Mouse (Mus musculus) MEL (cell line): ENCODE results near the gene Slc10a6. TPM values are rescaled to one million over a fixed set of nuclear protein-coding genes. Genes with fewer than 3 reads are reported as not detected.

ENCODE experiments used
- DNase-seq: peaks from one replicate; pipeline ENCODE4 v3.0.0; 2011; ENCODE audit warnings: low read depth, low spot score
- H3K27ac ChIP-seq: 2 replicates; pipeline ENCODE4 v1.5.1; 2012; ENCODE audit warnings: low read depth, mild to moderate bottlenecking, control low read depth, low read length, moderate library complexity; ENCODE audit not compliant: control insufficient read depth
- H3K27me3 ChIP-seq, 2 experiments: fragments of 150-350 bp in 1 of 2; sonication (generic) in 1 of 2; 2 replicates each; pipeline ENCODE4 v1.6.1; 2012; ENCODE audit warnings: low read length in 2 of 2, mild to moderate bottlenecking in 2 of 2, improper control_type of control experiment in 1 of 2, moderate library complexity in 1 of 2; ENCODE audit not compliant: insufficient read depth in 2 of 2, control insufficient read depth in 1 of 2
- H3K36me3 ChIP-seq, 2 experiments: 2 replicates each; pipeline ENCODE4 v1.6.1; 2012 to 2014; ENCODE audit warnings: low read length in 2 of 2, improper control_type of control experiment in 1 of 2, inconsistent platforms in 1 of 2, mild to moderate bottlenecking in 1 of 2; ENCODE audit not compliant: insufficient read depth in 2 of 2, control insufficient read depth in 1 of 2
- H3K4me1 ChIP-seq, 2 experiments: fragments of 150-350 bp in 1 of 2; sonication (generic) in 1 of 2; 2 replicates each; pipeline ENCODE4 v1.6.1; 2012; ENCODE audit warnings: low read length in 2 of 2, improper control_type of control experiment in 1 of 2, mild to moderate bottlenecking in 1 of 2; ENCODE audit not compliant: insufficient read depth in 2 of 2, control insufficient read depth in 1 of 2
- H3K4me3 ChIP-seq, 2 experiments: fragments of 150-350 bp in 1 of 2; sonication (generic) in 1 of 2; 2 replicates each; pipeline ENCODE4 v1.5.1; 2012; ENCODE audit warnings: low read depth in 2 of 2, low read length in 2 of 2, mild to moderate bottlenecking in 2 of 2, moderate library complexity in 2 of 2, control low read depth in 1 of 2, improper control_type of control experiment in 1 of 2; ENCODE audit not compliant: control insufficient read depth in 1 of 2, insufficient read depth in 1 of 2
- H3K79me2 ChIP-seq: 2 replicates; pipeline ENCODE4 v1.6.1; 2012; ENCODE audit warnings: mild to moderate bottlenecking, low read length, moderate library complexity; ENCODE audit not compliant: control insufficient read depth, poor library complexity, insufficient read depth
- H3K9ac ChIP-seq: 2 replicates; pipeline ENCODE4 v1.6.1; 2012; ENCODE audit warnings: low read depth, mild to moderate bottlenecking, control low read depth, low read length, moderate library complexity; ENCODE audit not compliant: control insufficient read depth, poor library complexity, severe bottlenecking
- H3K9me3 ChIP-seq: fragments of 150-350 bp; sonication (generic); replicated peaks from 2 replicates; pipeline ENCODE4 v1.6.1; 2012; ENCODE audit warnings: mild to moderate bottlenecking, low read length, improper control_type of control experiment, moderate library complexity; ENCODE audit not compliant: insufficient read depth
- BHLHE40 ChIP-seq: IDR thresholded peaks from 2 replicates; pipeline ENCODE4 v1.6.1; 2012; ENCODE audit warnings: low read depth, mild to moderate bottlenecking, inconsistent platforms, low read length, improper control_type of control experiment, borderline replicate concordance
- CTCF ChIP-seq, 3 experiments: IDR thresholded peaks in 2 of 3; conservative IDR thresholded peaks in 1 of 3; 2 replicates each; pipeline ENCODE4 v1.5.1; 2011 to 2012; ENCODE audit warnings: low read length in 3 of 3, low read depth in 2 of 3, mild to moderate bottlenecking in 2 of 3, improper control_type of control experiment in 1 of 3, inconsistent platforms in 1 of 3, mixed read lengths in 1 of 3, moderate library complexity in 1 of 3; ENCODE audit not compliant: control insufficient read depth in 1 of 3, insufficient read depth in 1 of 3, poor library complexity in 1 of 3, severe bottlenecking in 1 of 3
- E2F4 ChIP-seq: IDR thresholded peaks from 2 replicates; pipeline ENCODE4 v1.6.1; 2011; ENCODE audit warnings: low read depth, low read length, improper control_type of control experiment, borderline replicate concordance
- ELF1 ChIP-seq: IDR thresholded peaks from 2 replicates; pipeline ENCODE4 v1.6.1; 2014; ENCODE audit warnings: low read depth, mild to moderate bottlenecking, inconsistent platforms, low read length, improper control_type of control experiment, moderate library complexity
- EP300 ChIP-seq, 2 experiments: IDR thresholded peaks; 2 replicates each; pipeline ENCODE4 v1.6.1; 2011; ENCODE audit warnings: improper control_type of control experiment in 2 of 2, low read length in 2 of 2, low read depth in 1 of 2, mild to moderate bottlenecking in 1 of 2
- ETS1 ChIP-seq: IDR thresholded peaks from 2 replicates; pipeline ENCODE4 v1.6.1; 2012; ENCODE audit warnings: low read depth, mild to moderate bottlenecking, inconsistent platforms, low read length, improper control_type of control experiment, moderate library complexity
- GABPA ChIP-seq: IDR thresholded peaks from 2 replicates; pipeline ENCODE4 v1.6.1; 2012; ENCODE audit warnings: low read depth, mild to moderate bottlenecking, inconsistent platforms, low read length, improper control_type of control experiment, moderate library complexity
- GATA1 ChIP-seq: IDR thresholded peaks from 2 replicates; pipeline ENCODE4 v1.6.1; 2011; ENCODE audit warnings: low read depth, low read length, improper control_type of control experiment
- MAZ ChIP-seq: IDR thresholded peaks from 2 replicates; pipeline ENCODE4 v1.6.1; 2012; ENCODE audit warnings: low read depth, mild to moderate bottlenecking, inconsistent platforms, low read length, improper control_type of control experiment
- POLR2A ChIP-seq, 2 experiments: IDR thresholded peaks; 2 replicates each; pipeline ENCODE4 v1.6.1; 2011 to 2012; ENCODE audit warnings: low read length in 2 of 2, mild to moderate bottlenecking in 2 of 2, control low read depth in 1 of 2, improper control_type of control experiment in 1 of 2, low read depth in 1 of 2, moderate library complexity in 1 of 2; ENCODE audit not compliant: control insufficient read depth in 1 of 2, insufficient read depth in 1 of 2, poor library complexity in 1 of 2
- RAD21 ChIP-seq: IDR thresholded peaks from 2 replicates; pipeline ENCODE4 v1.6.1; 2011; ENCODE audit warnings: mild to moderate bottlenecking, low read depth, low read length, improper control_type of control experiment
- RCOR1 ChIP-seq: IDR thresholded peaks from 2 replicates; pipeline ENCODE4 v1.6.1; 2012; ENCODE audit warnings: low read depth, mild to moderate bottlenecking, inconsistent platforms, low read length, improper control_type of control experiment
- TAL1 ChIP-seq: IDR thresholded peaks from 2 replicates; pipeline ENCODE4 v1.6.1; 2012; ENCODE audit warnings: mild to moderate bottlenecking, inconsistent platforms, low read length, moderate library complexity, mixed read lengths
- UBTF ChIP-seq: IDR thresholded peaks from 2 replicates; pipeline ENCODE4 v1.6.1; 2012; ENCODE audit warnings: low read depth, mild to moderate bottlenecking, inconsistent platforms, low read length, improper control_type of control experiment, moderate library complexity, borderline replicate concordance; ENCODE audit not compliant: insufficient read depth
- USF2 ChIP-seq, 2 experiments: IDR thresholded peaks; 2 replicates each; pipeline ENCODE4 v1.6.1; 2011 to 2012; ENCODE audit warnings: improper control_type of control experiment in 2 of 2, low read length in 2 of 2, borderline replicate concordance in 1 of 2, inconsistent platforms in 1 of 2, low read depth in 1 of 2, mild to moderate bottlenecking in 1 of 2; ENCODE audit not compliant: insufficient read depth in 1 of 2
- ZKSCAN1 ChIP-seq: IDR thresholded peaks from 2 replicates; pipeline ENCODE4 v1.6.1; 2012; ENCODE audit warnings: low read depth, mild to moderate bottlenecking, inconsistent platforms, low read length, improper control_type of control experiment, moderate library complexity
- polyA plus RNA-seq, 2 experiments: library from polyadenylated mRNA; stranded (reverse) in 1 of 2; unstranded in 1 of 2; fragments of >175 nt in 1 of 2; fragments of >200 nt in 1 of 2; gene quantifications; 2 replicates each; pipeline versions ENCODE4 v1.2.1 to v1.2.4; 2012; ENCODE audit warnings: low replicate concordance in 2 of 2, low read depth in 1 of 2; ENCODE audit not compliant: insufficient read length in 2 of 2, insufficient read depth in 1 of 2, missing spikeins in 1 of 2
- total RNA-seq: library from RNA; depleted of rRNA; stranded (reverse); fragments of 300-350 nt; gene quantifications from 2 replicates; pipeline ENCODE4 v1.2.3, GENCODE M21; 2012

Slc10a6 gene
- total and polyA plus RNA-seq, 3 experiments = not detected

DNA sequence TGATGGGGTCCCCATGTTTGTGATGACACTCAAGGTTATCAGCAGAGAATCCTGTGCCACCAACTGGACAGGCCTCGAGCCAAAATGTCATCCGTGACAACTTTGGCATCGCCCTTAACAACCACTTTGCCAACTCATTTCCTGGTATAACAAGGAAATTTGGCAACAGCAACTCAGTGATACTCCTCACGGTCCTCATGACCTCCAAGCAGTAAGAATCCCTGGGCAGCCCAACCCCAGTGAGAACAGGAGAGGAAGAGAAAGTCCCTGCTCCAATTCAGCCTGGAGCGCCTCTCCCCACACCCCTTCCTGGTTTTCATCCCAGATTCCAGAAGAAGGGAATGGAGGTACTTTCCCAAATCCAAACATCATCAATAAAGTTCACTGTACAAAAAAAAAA lies 4.4 kb downstream of the Slc10a6 start:
- TF ChIP-seq E2F4 = no peak
- TF ChIP-seq EP300 (IDR thresholded peaks at IDR 0.05; ENCODE audit: low read depth in 1 of 2, low read length in 2 of 2) = no peak
- no peak for TF ChIP-seq UBTF
- no peak for TF ChIP-seq MAZ
- TF ChIP-seq POLR2A (IDR thresholded peaks at IDR 0.05; ENCODE audit: control insufficient read depth in 1 of 2, insufficient read depth in 1 of 2, low read depth in 1 of 2, low read length in 2 of 2, poor library complexity in 1 of 2) = no peak
- no peak for TF ChIP-seq BHLHE40
- TF ChIP-seq CTCF (IDR thresholded peaks at IDR 0.05 in 2 of 3, conservative IDR thresholded peaks at IDR 0.05 in 1 of 3; ENCODE audit: control insufficient read depth in 1 of 3, insufficient read depth in 1 of 3, low read depth in 2 of 3, low read length in 3 of 3, poor library complexity in 1 of 3, severe bottlenecking in 1 of 3) = no peak
- no peak for TF ChIP-seq GATA1
- TF ChIP-seq TAL1 = no peak
- no peak for TF ChIP-seq ZKSCAN1
- H3K9ac ChIP-seq = no peak overlapping the region
- H3K79me2 ChIP-seq = no peaks in the 10 kb centered on the region
- no peaks in the 10 kb centered on the region for H3K9me3 ChIP-seq
- peaks cover 0 to 1% of the 10 kb centered on the region in 2 experiments; a peak in 2 of 4 replicates for H3K27me3 ChIP-seq
- no peaks in the 10 kb centered on the region for H3K36me3 ChIP-seq
- H3K4me3 ChIP-seq = no peak overlapping the region
- H3K4me1 ChIP-seq = no peaks in the 10 kb centered on the region
- no peak overlapping the region for H3K27ac ChIP-seq
- DNase-seq = no peak

GRCm38 (mm10) chr5:103622321-103622720 lies 6.9 kb downstream of the Slc10a6 start:
- TF ChIP-seq ETS1 = no peak
- no peak for TF ChIP-seq GABPA
- no peak for TF ChIP-seq MAZ
- no peak for TF ChIP-seq USF2 (IDR thresholded peaks at IDR 0.05; ENCODE audit: borderline replicate concordance in 1 of 2, insufficient read depth in 1 of 2, low read depth in 1 of 2, low read length in 2 of 2)
- TF ChIP-seq, all 39 proteins: peak for 0
- no peaks in the 10 kb centered on the region for H3K9me3 ChIP-seq
- no peaks in the 10 kb centered on the region for H3K4me1 ChIP-seq
- no peak overlapping the region for H3K4me3 ChIP-seq
- no peak for DNase-seq
- H3K79me2 ChIP-seq = no peaks in the 10 kb centered on the region
- peaks cover 0 to 1% of the 10 kb centered on the region in 2 experiments; a peak in 3 of 4 replicates for H3K27me3 ChIP-seq
- H3K36me3 ChIP-seq = no peaks in the 10 kb centered on the region
- no peak overlapping the region for H3K27ac ChIP-seq
- H3K9ac ChIP-seq = no peak overlapping the region

- H3K9ac ChIP-seq = no peak overlapping the region
- H3K36me3 ChIP-seq = no peaks in the 10 kb centered on the region
- H3K79me2 ChIP-seq = no peaks in the 10 kb centered on the region
- peaks cover 0 to 3% of the 10 kb centered on the region in 2 experiments for H3K27me3 ChIP-seq
- H3K27ac ChIP-seq = no peak overlapping the region
- no peaks in the 10 kb centered on the region for H3K9me3 ChIP-seq
- no peaks in the 10 kb centered on the region for H3K4me1 ChIP-seq
- H3K4me3 ChIP-seq = no peak overlapping the region
- no peak for DNase-seq
- no peak for TF ChIP-seq ELF1
- TF ChIP-seq RCOR1 = no peak
- TF ChIP-seq RAD21 = no peak
- TF ChIP-seq EP300 (IDR thresholded peaks at IDR 0.05; ENCODE audit: low read depth in 1 of 2, low read length in 2 of 2) = no peak
- no peak for TF ChIP-seq BHLHE40
Observed at GRCm38 (mm10) chr5:103620301-103620973, 8.8 kb downstream of the Slc10a6 start.
